Mouse (Mus musculus) thymus, adult 2 months (tissue): ENCODE measurements around the gene Rab2b. TPM values are rescaled to one million over a fixed set of nuclear protein-coding genes. Genes with fewer than 3 reads are reported as not detected.

Experiments used
- DNase-seq: peaks from one replicate; pipeline ENCODE4 v3.0.0; 2021
- H3K27ac ChIP-seq: fragments of 200-500 bp; 2 replicates; pipeline ENCODE4 v1.5.1; 2012; ENCODE audit warnings: low read length, control low read depth; ENCODE audit not compliant: control insufficient read depth, insufficient read depth
- H3K27me3 ChIP-seq: fragments of 200-500 bp; 2 replicates; pipeline ENCODE4 v1.6.1; 2012; ENCODE audit warnings: mild to moderate bottlenecking, low read length, moderate library complexity, mixed read lengths; ENCODE audit not compliant: control insufficient read depth, insufficient read depth
- H3K36me3 ChIP-seq: fragments of 200-500 bp; 2 replicates; pipeline ENCODE4 v1.6.1; 2012; ENCODE audit warnings: mild to moderate bottlenecking, low read length, moderate library complexity; ENCODE audit not compliant: control insufficient read depth, insufficient read depth
- H3K4me1 ChIP-seq: fragments of 200-500 bp; replicated peaks from 2 replicates; pipeline ENCODE4 v1.6.1; 2012; ENCODE audit warnings: low read length; ENCODE audit not compliant: control insufficient read depth, insufficient read depth
- H3K4me3 ChIP-seq: fragments of 200-500 bp; 2 replicates; pipeline ENCODE4 v1.5.1; 2012; ENCODE audit warnings: mild to moderate bottlenecking, low read length, control low read depth, moderate library complexity; ENCODE audit not compliant: control insufficient read depth, insufficient read depth
- CTCF ChIP-seq: fragments of 200-500 bp; IDR thresholded peaks from 2 replicates; pipeline ENCODE4 v1.5.1; 2012; ENCODE audit warnings: mild to moderate bottlenecking, control low read depth, low read length, moderate library complexity, borderline replicate concordance; ENCODE audit not compliant: control insufficient read depth, poor library complexity, insufficient read depth; ENCODE audit errors: extremely low read depth
- POLR2A ChIP-seq: fragments of 200-500 bp; IDR thresholded peaks from 2 replicates; pipeline ENCODE4 v1.6.1; 2012; ENCODE audit warnings: mild to moderate bottlenecking, low read length, control low read depth, moderate library complexity; ENCODE audit not compliant: control insufficient read depth, poor library complexity, insufficient read depth; ENCODE audit errors: extremely low read depth
- WGBS: fragments of 180-500 bp; shearing (Covaris S2); methylation state at CpG from one replicate; pipeline ENCODE4 v1.1.7; 2018; 5-methylcytosine and 5-hydroxymethylcytosine counted together
- polyA plus RNA-seq: library from polyadenylated mRNA; depleted of rRNA; stranded (reverse); fragments of >200 nt; gene quantifications from 2 replicates; pipeline ENCODE4 v1.2.3, GENCODE M21; 2012; rRNA removed

Rab2b gene
- 12.8 and 15.3 TPM in 2 replicates for polyA plus RNA-seq

- TF ChIP-seq POLR2A, result peak; percentile 94
- TF ChIP-seq CTCF, result peak; percentile 98
Observed at GRCm38 (mm10) chr14:52278932-52279746, at the start of gene Rab2b, which contains the start of gene Tox4. Gene Rab2b (minus strand): TSS chr14:52279545. Gene Tox4 (plus strand): TSS chr14:52279146.

DNA sequence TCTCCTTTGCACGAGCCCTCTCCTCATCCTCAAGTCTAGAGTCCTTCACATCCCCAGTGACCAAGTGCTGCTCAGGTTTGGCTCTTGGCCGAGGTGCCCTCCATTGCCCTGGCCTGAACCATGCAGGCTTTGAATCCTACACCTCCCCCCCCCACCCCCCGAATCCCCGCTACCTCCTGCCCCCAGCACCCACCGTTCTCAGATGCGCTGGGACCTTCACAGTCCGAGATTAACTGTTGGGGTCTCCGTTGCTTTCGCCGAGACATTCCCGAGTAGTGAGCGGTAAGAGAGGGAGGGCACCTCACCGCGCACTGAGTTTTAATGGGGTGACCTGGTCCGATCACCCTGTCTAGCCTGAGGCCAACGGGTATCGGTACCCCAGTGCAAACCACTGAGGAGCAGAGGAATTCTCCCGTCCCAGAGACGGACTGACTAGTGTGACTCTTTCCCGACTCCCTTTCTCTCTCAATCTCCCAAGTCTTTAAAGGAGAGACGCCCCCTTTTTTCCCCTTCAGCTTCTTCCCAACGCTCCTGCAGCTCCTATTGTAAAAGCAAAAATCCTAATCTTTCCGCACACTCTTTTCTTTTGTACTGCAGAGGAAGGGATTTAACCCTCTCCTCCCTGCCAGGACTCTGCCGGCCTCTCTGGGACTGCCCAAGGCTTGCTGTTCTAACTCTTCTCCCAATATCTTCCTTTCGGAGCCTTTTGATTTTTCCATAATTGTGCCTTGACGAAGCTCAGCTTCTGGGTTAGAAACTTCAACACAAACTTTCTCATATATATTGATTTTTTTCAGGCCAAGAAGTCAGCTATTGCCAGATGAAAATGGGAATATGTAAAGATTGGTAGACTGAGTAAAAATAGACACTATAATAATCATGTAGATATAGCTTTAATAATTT is 48.8 kb upstream of the Rab2b start, which contains the start of gene Sall2:
TSS of gene Sall2 (minus strand) at position 853 of the 903 bp plus-strand sequence.
- H3K27me3 ChIP-seq, result peaks cover 9% of the 10 kb centered on the region
- TF ChIP-seq POLR2A, result no peak
- TF ChIP-seq CTCF, result no peak
- 7% methylated on average over 26 of the region's 26 CpGs for WGBS

More at GRCm38 (mm10) chr14:52278932-52279746, at the start of gene Rab2b, which contains the start of gene Tox4:
- under 1% methylated on average over 66 of the region's 66 CpGs for WGBS
- no peaks in the 10 kb centered on the region for H3K4me1 ChIP-seq
- no peaks in the 10 kb centered on the region for H3K27me3 ChIP-seq
- peak within 1 kb of the TSS; percentile 75 for H3K27ac ChIP-seq
- H3K4me3 ChIP-seq, result peak within 1 kb of the TSS; percentile 64
- peak; percentile 99 for DNase-seq
- H3K36me3 ChIP-seq, result no peaks in the 10 kb centered on the region

DNA sequence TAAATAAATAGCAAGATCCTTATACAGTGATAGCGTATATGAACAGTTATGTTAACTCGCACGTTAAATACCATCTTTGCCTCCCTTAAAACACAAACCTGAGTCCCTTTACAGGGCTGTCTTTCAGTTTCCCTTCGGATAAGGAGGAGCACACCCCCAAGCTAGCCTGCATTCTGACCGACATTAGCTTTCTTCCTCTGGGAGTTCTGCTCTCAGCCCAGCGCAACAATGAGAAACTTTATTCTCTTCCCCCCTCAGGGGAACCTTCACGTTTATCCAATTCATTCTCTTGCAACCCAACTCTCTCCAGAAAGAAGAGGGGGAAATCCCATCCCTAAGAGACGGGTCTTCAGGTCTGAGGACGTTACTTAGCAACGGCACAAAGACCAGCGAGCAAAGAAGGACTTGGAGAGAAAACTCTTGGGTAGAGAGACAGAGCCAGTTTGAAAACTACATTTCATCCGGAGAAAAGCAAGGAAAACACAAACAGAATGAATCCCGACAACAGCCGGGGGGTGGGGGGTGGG is 48.1 kb upstream of the Rab2b start:
- DNase-seq, result no peak
- Histone ChIP-seq H3K27me3 (peaks cover 9% of the 10 kb centered on the region), H3K4me1 (no peaks in the 10 kb centered on the region), H3K27ac (no peak overlapping the region), H3K4me3 (no peak overlapping the region), H3K36me3 (no peaks in the 10 kb centered on the region)
- 11% methylated on average over 14 of the region's 14 CpGs for WGBS
- no peak for TF ChIP-seq POLR2A
- no peak for TF ChIP-seq CTCF

More for the DNA sequence above, 48.8 kb upstream of the Rab2b start, which contains the start of gene Sall2:
- Histone ChIP-seq H3K27ac (no peak within 1 kb of the TSS), H3K4me1 (no peaks in the 10 kb centered on the region), H3K36me3 (no peaks in the 10 kb centered on the region), H3K4me3 (no peak within 1 kb of the TSS)
- DNase-seq, result no peak

DNA sequence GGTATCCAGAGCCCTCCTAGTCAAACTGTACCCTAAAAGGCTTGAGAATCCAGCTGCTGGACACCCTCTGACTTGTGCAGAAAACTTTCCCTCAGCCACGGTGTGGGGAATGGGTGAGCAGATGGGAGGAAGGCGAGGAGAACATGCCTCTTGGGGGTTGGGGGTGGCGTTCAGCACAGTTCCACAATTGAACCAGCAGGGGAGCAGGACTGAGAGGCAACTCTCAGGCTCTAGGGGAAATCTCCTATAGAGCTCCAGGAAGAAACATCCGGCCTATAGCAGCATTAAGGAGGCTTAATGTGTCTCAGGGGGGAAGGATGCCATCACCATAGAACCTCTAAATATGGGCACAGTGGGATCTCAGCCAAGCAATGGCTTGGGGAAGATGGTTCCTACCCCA is 46.5 kb upstream of the Rab2b start:
- no peak for DNase-seq
- H3K4me3 ChIP-seq, result no peak overlapping the region
- H3K27me3 ChIP-seq, result peaks cover 9% of the 10 kb centered on the region
- no peak overlapping the region for H3K27ac ChIP-seq
- WGBS, result 45% methylated on average over 4 of the region's 4 CpGs
- no peaks in the 10 kb centered on the region for H3K36me3 ChIP-seq
- no peak for TF ChIP-seq CTCF
- no peak for TF ChIP-seq POLR2A
- no peaks in the 10 kb centered on the region for H3K4me1 ChIP-seq

GRCm38 (mm10) chr14:52319361-52319760 is 40.0 kb upstream of the Rab2b start:
- 92% methylated on average over 6 of the region's 6 CpGs for whole genome bisulfite sequencing
- H3K4me1 ChIP-seq, result peaks cover 19% of the 10 kb centered on the region
- no peak for TF ChIP-seq POLR2A
- no peak for TF ChIP-seq CTCF
- no peak overlapping the region for H3K4me3 ChIP-seq
- H3K27me3 ChIP-seq, result no peaks in the 10 kb centered on the region
- no peak overlapping the region for H3K27ac ChIP-seq
- H3K36me3 ChIP-seq, result no peaks in the 10 kb centered on the region
- DNase-seq, result no peak

GRCm38 (mm10) chr14:52316441-52317225 is 37.3 kb upstream of the Rab2b start:
- WGBS, result 30% methylated on average over 16 of the region's 16 CpGs
- H3K36me3 ChIP-seq, result no peaks in the 10 kb centered on the region
- TF ChIP-seq POLR2A (no peak), CTCF (no peak)
- peak overlapping the region; percentile 99 for H3K4me3 ChIP-seq
- no peaks in the 10 kb centered on the region for H3K27me3 ChIP-seq
- peaks cover 20% of the 10 kb centered on the region for H3K4me1 ChIP-seq
- peak; percentile 24 for DNase-seq
- H3K27ac ChIP-seq, result peak overlapping the region; percentile 35; the same call in 1 of the 2 replicates
